Mouse (Mus musculus) left cerebral cortex, postnatal 10 days (tissue): ENCODE data around the gene Sh3gl3. TPM values are rescaled to one million over a fixed set of nuclear protein-coding genes. Genes with fewer than 3 reads are reported as not detected.
A peak's percentile ranks its signal among the peaks of the same experiment; 100 is the strongest.

Experiments
- DNase-seq, 2 experiments: peaks; one replicate each; pipeline ENCODE4 v3.0.0; 2021 to 2022; ENCODE audit warnings: low spot score in 2 of 2, mixed read lengths in 1 of 2; ENCODE audit errors: extremely low spot score in 1 of 2
- intact Hi-C: fragments of 180-260 bp; cut with DNase I; formaldehyde crosslinking; loops from one replicate; pipeline ENCODE4 v1.15.1; 2025
- total RNA-seq, 2 experiments: library from RNA; stranded (reverse); gene quantifications; 2 replicates each; pipeline ENCODE4 v1.2.3; 2021

The Sh3gl3 gene
- total RNA-seq, 2 experiments from 2014 or later, result 59.5 to 60.4 TPM

- DNase-seq, result no peak
- intact Hi-C loops, result no loop called here
These were observed 59.6 kb downstream of the Sh3gl3 start for GRCm38 (mm10) chr7:82233201-82233600.

DNA sequence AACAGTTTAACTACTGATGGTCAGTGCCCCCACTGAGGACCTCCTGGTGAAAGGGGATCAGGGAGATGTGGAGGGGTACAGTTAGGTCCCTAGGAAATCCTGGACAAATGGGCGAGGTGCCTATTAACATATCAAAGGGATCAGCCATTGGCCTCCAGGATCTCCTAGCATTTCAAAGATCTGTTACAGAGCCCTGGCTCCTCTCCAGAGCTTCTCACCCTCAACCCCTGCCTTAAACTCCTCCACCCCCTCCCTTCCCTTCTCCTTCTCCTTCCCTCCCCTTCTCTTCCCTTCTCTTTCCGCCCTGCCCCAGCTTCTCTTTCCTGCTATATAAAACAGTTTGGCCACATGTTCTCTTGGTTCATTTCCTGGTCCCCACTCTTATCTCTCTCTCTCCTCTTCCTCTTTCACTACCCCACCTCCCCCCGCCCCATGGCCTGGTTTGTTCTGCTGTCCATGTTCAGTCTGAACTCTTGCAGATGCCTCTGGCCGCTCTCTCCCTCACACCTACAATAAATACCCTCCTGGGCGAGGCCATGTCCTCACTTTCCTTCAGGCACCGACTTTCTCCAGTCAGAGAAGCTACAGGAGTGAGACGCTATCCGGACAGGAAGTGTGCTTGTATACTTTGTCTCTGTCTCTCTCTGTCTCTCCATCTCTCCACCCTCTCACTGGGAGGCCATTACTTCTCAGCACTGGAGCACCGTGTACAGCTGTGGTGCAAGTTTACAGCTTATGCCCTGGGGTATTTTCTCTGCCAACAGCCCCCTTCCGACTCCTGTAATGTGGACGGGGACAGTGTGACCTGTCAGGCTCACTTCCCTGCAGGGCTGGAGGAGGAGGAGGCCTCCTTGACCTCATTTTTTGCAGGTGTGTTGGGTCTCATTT is 60.6 kb downstream of the Sh3gl3 start:
- no peak for DNase-seq
- intact Hi-C loops, result no loop called here

DNA sequence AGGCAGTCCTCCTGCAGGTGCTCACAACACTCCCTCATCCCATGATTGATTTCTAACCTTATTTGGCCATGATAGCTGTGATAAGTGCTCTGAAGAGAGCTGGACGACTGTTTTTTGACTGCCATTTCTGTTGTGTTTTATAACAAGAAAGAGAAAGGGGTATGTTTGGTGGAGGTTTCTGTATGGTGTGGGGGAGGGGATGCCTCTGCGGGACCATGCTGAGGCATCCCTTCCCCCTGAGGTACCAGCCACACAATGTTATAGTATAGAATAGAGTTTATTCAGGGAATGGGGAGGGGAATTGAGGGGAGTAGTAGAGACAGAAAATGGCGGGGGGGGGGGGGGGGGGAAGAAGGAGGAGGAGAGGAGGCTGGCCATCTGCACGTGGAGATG is 61.3 kb downstream of the Sh3gl3 start:
- intact Hi-C loops, result no loop called here

GRCm38 (mm10) chr7:82235486-82235885 is 61.8 kb downstream of the Sh3gl3 start:
- intact Hi-C loops, result no loop called here
- no peak for DNase-seq

More for the DNA sequence above, 61.3 kb downstream of the Sh3gl3 start:
- no peak for DNase-seq

DNA sequence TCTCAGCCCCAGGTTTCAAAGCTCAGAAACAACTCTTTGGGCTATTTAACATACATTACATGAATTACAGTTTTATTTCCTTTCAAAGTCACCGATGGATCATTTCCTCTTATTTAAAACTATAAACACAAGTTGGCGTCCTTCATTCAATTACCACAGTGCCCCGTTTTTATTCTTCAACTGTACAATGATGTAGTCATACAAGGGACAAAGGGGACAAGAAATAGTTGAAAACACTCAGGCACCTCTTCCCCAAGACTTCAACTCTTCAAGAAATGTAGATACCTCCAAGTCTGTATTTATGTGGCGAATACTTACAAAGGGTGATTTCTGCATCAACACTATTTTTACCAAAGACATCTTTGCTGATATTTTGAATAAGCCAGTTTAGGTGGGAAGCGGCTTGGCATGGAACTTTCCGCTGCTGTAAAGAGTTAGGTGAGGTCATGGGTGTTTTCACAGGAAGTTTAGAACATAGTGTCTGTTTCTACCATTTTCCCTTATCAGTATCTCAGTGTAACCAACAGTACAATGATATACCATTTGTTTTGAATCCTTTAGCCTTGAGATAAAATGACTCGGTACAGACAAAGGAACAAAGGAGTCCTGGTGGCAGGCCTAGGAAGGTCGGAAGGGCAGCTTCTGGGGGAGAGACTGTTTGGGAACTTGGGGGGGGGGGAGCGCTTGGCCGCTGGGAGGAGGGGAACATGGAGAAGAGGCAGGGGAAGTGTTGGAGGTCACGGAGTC is 62.7 kb downstream of the Sh3gl3 start:
- intact Hi-C loops, result no loop called here
- no peak for DNase-seq

- no peak for DNase-seq
These were observed 63.2 kb downstream of the Sh3gl3 start for GRCm38 (mm10) chr7:82236899-82237162.

DNA sequence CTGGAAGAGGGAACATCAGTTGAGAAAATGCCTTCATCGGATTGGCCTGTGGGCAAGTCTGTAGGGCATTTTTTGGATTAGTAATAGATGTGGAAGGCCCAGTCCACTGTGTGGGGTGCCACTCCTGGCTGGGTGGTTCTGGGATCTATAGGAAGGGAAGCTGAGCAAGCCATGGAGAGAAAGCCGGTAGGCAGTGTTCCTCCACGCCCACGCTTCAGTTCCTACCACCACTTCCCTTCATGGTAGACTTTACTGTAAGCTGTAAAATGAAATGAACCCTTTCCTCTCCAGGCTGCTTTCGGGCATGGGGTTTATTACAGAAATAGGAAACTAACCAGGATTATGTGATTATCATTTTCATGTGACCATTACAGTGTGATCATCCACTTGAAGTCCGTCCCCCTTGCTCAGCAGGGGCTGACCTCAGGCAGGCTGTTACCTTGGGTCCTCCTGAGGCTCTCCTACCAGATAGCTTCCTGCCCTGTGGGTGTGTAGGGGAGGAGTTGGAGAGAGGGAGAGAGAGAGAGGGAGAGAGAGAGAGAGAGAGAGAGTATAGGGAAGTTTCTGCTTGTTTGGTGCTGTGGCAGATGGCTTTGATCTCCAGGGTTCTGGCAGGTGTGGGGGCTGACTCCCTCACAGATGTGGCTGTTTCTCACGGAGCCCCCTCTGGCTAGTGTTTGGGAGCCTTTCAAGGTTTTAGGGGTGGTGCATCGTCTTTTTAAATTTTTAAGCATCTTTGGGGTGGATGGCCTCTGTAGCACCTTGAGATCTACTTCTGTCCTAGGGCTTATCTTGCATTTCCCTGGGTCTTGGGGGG is 67.0 kb downstream of the Sh3gl3 start:
- intact Hi-C loops, result no loop called here
- no peak for DNase-seq

More at GRCm38 (mm10) chr7:82236899-82237162, 63.2 kb downstream of the Sh3gl3 start:
- intact Hi-C loops, result no loop called here

GRCm38 (mm10) chr7:82244701-82245100 is 71.1 kb downstream of the Sh3gl3 start:
- no peak for DNase-seq
- intact Hi-C loops, result loop anchor here (5.0 kb wide), 1 partner anchor 67 kb away; no protein-coding TSS in a partner anchor

GRCm38 (mm10) chr7:82248953-82249695 is 75.5 kb downstream of the Sh3gl3 start:
- peak in 1 of 2 experiments; percentile 9 for DNase-seq
- intact Hi-C loops, result loop anchor here (5.0 kb wide), 1 partner anchor 72 kb away; no protein-coding TSS in a partner anchor

DNA sequence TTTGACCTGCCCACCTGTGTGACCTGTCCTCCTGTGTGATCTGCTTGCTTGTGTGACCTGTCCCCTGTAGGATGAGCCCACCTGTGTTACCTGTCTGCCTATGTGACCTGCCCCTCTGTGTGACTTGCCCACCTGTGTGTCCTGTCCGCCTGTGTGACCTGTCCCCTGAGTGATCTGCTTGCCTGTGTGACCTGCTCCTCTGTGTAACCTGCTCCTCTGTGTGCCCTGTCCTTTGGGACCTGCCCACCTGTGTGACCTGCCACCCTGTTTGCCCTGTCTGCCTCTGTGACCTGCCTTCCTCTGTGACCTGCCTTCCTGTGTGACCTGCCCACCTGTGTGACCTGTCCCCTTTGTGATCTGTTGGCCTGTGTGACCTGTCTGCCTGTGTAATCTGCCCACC is 79.7 kb downstream of the Sh3gl3 start:
- intact Hi-C loops, result no loop called here
- no peak for DNase-seq

GRCm38 (mm10) chr7:82256936-82257335 is 83.3 kb downstream of the Sh3gl3 start:
- intact Hi-C loops, result no loop called here

DNA sequence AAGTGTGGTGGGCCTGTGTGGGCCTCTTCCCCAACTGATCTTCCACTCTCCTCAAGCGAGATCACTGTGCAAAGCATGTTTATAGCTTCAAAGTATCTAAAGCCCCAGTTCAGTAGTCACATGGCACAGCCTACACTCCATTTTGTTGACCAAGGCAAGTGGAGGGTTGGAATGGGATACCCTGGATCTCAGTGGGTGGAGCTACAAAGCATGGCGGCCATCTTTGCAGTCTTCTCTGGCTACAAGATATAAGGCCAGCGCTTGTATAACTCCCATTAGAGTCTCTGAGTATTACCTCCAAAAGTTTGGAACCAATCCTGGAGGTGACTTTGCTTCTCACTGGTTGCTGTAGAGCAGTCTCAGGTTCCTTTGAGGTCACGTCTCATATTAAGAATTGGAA is 83.9 kb downstream of the Sh3gl3 start:
- intact Hi-C loops, result no loop called here
- DNase-seq, result no peak

More at GRCm38 (mm10) chr7:82256936-82257335, 83.3 kb downstream of the Sh3gl3 start:
- no peak for DNase-seq

GRCm38 (mm10) chr7:82260210-82260609 is 86.6 kb downstream of the Sh3gl3 start:
- intact Hi-C loops, result loop anchor here (5.0 kb wide), 1 partner anchor 83 kb away; no protein-coding TSS in a partner anchor
- peak in 1 of 2 experiments; percentile 20 for DNase-seq

DNA sequence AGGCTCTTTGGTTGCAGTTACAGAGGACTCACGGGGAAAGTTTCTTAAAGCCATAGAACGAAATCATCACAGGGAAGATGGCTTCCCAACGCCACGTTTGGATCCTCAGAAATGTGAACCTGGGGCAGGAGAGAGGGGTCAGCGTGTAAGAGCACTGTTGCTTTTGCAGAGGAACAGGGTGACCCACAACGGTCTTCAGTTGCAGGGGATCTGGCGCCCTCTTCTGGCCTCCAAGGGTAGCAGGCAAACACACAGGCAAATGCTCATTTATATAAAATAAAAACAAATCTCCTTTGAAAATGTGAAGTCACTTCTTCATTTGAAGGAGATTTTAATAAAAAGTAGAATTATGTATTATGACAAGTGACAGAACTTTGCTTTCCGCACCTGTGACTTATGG is 89.5 kb downstream of the Sh3gl3 start:
- DNase-seq, result peak; percentile 45 to 69
- intact Hi-C loops, result loop anchor here (2.0 to 5.0 kb wide), 2 partner anchors 86 to 140 kb away; no protein-coding TSS in a partner anchor

DNA sequence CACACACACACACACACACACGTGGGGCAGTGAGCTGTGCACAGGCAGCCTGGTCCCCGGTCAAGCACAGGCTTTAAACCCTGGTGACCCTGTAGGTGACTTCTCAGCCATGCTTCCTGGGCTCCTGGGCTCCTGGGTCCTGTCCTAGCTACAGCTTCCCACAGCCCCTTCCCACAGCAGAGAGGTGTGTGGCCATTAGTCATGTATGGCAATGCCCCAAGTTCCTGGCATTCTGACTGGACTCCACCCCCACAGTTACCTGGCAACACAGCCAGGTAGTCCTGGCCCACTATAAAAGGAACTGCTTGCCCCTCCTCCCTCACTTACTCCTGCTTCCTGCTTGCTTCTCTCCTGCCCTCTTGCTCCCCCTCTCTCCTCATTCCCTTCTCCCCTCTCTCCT is 90.5 kb downstream of the Sh3gl3 start:
- intact Hi-C loops, result loop anchor here (2.0 to 5.0 kb wide), 2 partner anchors 87 to 305 kb away; no protein-coding TSS in a partner anchor
- no peak for DNase-seq

DNA sequence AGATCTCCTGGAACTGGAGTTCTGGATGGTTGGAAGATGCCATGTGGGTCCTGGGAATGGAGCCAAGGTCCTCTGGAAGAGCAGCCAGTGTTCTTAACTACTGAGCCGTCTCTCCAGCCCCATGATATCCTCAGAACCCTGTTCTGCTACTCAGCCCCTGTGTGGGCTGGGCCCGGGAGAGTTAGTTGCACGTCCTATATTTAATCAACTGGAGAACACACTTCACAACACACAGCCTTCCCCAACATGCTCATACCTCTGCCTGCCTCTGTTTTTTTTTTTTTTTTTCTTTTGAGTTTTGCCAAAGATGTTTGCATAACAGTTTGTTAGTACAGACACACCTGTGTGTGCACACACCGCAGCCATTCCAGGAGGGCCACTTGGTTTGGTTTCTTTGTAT is 91.7 kb downstream of the Sh3gl3 start:
- no peak for DNase-seq
- intact Hi-C loops, result loop anchor here (2.0 kb wide), 1 partner anchor 307 kb away; no protein-coding TSS in a partner anchor

- intact Hi-C loops, result no loop called here
These were observed 96.3 kb downstream of the Sh3gl3 start for GRCm38 (mm10) chr7:82269948-82270347.

DNA sequence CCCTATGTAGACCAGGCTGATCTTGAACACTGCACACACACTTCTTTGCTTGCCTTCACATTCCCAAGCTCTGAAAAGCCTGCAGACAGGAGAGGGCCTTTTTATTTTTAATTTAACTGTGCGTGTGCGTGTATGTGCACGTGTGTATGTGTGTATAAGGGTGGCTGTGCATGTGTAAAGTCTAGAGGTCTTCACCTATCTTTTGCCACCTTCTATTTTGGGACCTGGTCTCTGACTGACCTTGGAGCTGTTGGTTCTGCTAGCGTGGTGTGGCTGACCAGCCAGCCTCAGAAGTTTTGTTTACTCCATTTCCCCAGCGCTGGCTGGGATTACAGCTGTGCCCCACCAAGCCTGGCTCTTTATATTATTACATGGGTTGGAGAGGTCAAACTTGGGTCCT is 98.1 kb downstream of the Sh3gl3 start:
- intact Hi-C loops, result loop anchor here (2.0 kb wide), 1 partner anchor 151 kb away; no protein-coding TSS in a partner anchor
- no peak for DNase-seq

More at GRCm38 (mm10) chr7:82269948-82270347, 96.3 kb downstream of the Sh3gl3 start:
- DNase-seq, result no peak
